Comparison of ENCODE assay signal across 11 mouse cellular contexts in the genomic region with DNA sequence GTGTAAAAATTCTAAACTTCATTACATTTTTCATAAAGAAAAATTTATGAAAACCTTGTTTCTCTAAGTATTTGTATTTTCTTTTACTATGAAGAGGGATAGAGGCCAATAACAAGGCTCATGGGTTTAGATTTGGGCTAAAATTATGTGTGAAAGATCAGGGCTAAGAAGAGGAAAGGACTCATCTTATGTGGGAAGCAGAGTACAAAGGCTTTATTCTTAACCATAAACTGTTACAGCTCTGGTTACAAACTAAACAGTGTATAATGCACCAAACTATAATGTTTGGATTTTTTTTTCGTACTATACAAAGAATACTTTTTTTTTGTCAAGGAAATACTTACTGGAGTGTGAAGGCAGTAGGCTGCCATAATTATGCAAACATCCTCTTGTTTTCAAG. TPM values are rescaled to one million over a fixed set of nuclear protein-coding genes. Genes with fewer than 3 reads are reported as not detected.
DNase-seq lines count a peak whose midpoint lies in the region; ATAC-seq and TF ChIP-seq lines count a peak whose summit lies in the region.
"Had no signal": no experiment of that assay in that cellular context is flagged by ENCODE, and none has a peak within 500 bp of the region (broad histone marks: within the 10 kb centered on the region; RNA-seq: fewer than 3 reads in every experiment).

No protein-coding gene starts in this region.

- no peak for TF ChIP-seq CTCF in liver, embryonic 14.5 days (IDR thresholded peaks at IDR 0.05; ENCODE audit: low read depth)

- H3K4me1 ChIP-seq in heart, embryonic 15.5 days (replicated peaks): peaks cover 20% of the 10 kb centered on the region
- H3K4me1 ChIP-seq in lung, embryonic 15.5 days: peaks cover 26% of the 10 kb centered on the region
- H3K4me1 ChIP-seq in embryonic facial prominence, embryonic 12.5 days: peaks cover 14% of the 10 kb centered on the region
- peaks cover 9 to 12% of the 10 kb centered on the region in 2 experiments for H3K4me1 ChIP-seq in liver, embryonic 14.5 days (replicated peaks; ENCODE audit: control insufficient read depth in 2 of 2, insufficient read depth in 2 of 2, low read length in 1 of 2)

- 0 out of 2 replicates have a peak overlapping the region, but pooled peaks have one; percentile 11 for H3K4me3 ChIP-seq in heart, embryonic 15.5 days
- 0 out of 2 replicates have a peak overlapping the region, but pooled peaks have one; percentile 17 for H3K4me3 ChIP-seq in lung, embryonic 15.5 days
- no peak overlapping the region for H3K4me3 ChIP-seq in embryonic facial prominence, embryonic 12.5 days
- peak overlapping the region; percentile 21 to 62; a peak in 3 of 4 replicates for H3K4me3 ChIP-seq in liver, embryonic 14.5 days (ENCODE audit: insufficient read depth in 1 of 2, low read depth in 2 of 2, low read length in 2 of 2)

- intact Hi-C loops in heart, postnatal 14 days (cut with DNase I): loop anchor here (10.0 kb wide), 1 partner anchor 1829 kb away; the partner anchor contains the start of gene Hist1h4d

- 82% methylated on average over 1 of the region's 1 CpGs for WGBS in heart, embryonic 15.5 days
- 49% methylated on average over 1 of the region's 1 CpGs for WGBS in lung, embryonic 15.5 days
- 56% methylated on average over 1 of the region's 1 CpGs for WGBS in embryonic facial prominence, embryonic 12.5 days
- WGBS in liver, embryonic 14.5 days (ENCODE audit: insufficient replicate concordance): 61% methylated on average over 1 of the region's 1 CpGs

- no peaks in the 10 kb centered on the region for H3K36me3 ChIP-seq in heart, embryonic 15.5 days
- no peaks in the 10 kb centered on the region for H3K36me3 ChIP-seq in lung, embryonic 15.5 days
- no peaks in the 10 kb centered on the region for H3K36me3 ChIP-seq in embryonic facial prominence, embryonic 12.5 days
- no peaks in the 10 kb centered on the region for H3K36me3 ChIP-seq in liver, embryonic 14.5 days (replicated peaks; ENCODE audit: control insufficient read depth, insufficient read depth, low read depth)

- no peak for DNase-seq in heart, postnatal 14 days
- DNase-seq in lung, postnatal 25 days (ENCODE audit: low spot score): no peak
- no peak for DNase-seq in liver, embryonic 14.5 days (ENCODE audit: low read depth in 3 of 3, low spot score in 3 of 3)
- DNase-seq in layer of hippocampus, postnatal 36 days: no peak
- no peak for DNase-seq in thymus, postnatal 14 days
- DNase-seq: cerebellum, adult 9-11 months; gastrocnemius, postnatal 14 days had no signal

- H3K4me2 ChIP-seq in heart, embryonic 15.5 days: peak overlapping the region; percentile 48
- H3K4me2 ChIP-seq in lung, embryonic 15.5 days: peak overlapping the region; percentile 38
- H3K4me2 ChIP-seq in embryonic facial prominence, embryonic 12.5 days (replicated peaks): peak overlapping the region; percentile 37
- peak overlapping the region; percentile 79 for H3K4me2 ChIP-seq in liver, embryonic 14.5 days (ENCODE audit: low read depth)

- H3K9ac ChIP-seq in heart, embryonic 15.5 days: no peak overlapping the region
- no peak overlapping the region for H3K9ac ChIP-seq in lung, embryonic 15.5 days
- no peak overlapping the region for H3K9ac ChIP-seq in embryonic facial prominence, embryonic 12.5 days
- H3K9ac ChIP-seq in liver, embryonic 14.5 days (replicated peaks): peak overlapping the region; percentile 85

- no peak overlapping the region for H3K27ac ChIP-seq in heart, embryonic 15.5 days
- H3K27ac ChIP-seq in lung, embryonic 15.5 days: no peak overlapping the region
- no peak overlapping the region for H3K27ac ChIP-seq in embryonic facial prominence, embryonic 12.5 days
- peak overlapping the region; percentile 99 for H3K27ac ChIP-seq in liver, embryonic 14.5 days

- ATAC-seq in heart, embryonic 15.5 days (replicated peaks; ENCODE audit: insufficient number of reproducible peaks, insufficient read depth, low FRiP score, low read depth): no peak
- ATAC-seq in lung, embryonic 15.5 days (ENCODE audit: borderline replicate concordance, extremely low read depth, low FRiP score, low TSS enrichment): no peak
- ATAC-seq in embryonic facial prominence, embryonic 12.5 days (ENCODE audit: insufficient number of reproducible peaks, insufficient read depth, low FRiP score, low TSS enrichment): no peak
- ATAC-seq in liver, embryonic 14.5 days (ENCODE audit: insufficient read depth): no peak

- TF ChIP-seq EP300 in liver, embryonic 14.5 days (IDR thresholded peaks at IDR 0.05; ENCODE audit: low read depth): no peak

- H3K9me3 ChIP-seq in heart, embryonic 15.5 days (replicated peaks): no peaks in the 10 kb centered on the region
- H3K9me3 ChIP-seq in lung, embryonic 15.5 days: no peaks in the 10 kb centered on the region
- H3K9me3 ChIP-seq in embryonic facial prominence, embryonic 12.5 days: no peaks in the 10 kb centered on the region
- no peaks in the 10 kb centered on the region for H3K9me3 ChIP-seq in liver, embryonic 14.5 days (ENCODE audit: control insufficient read depth, low read length)
- H3K9me3 ChIP-seq: megakaryocyte, embryonic 14.5 days had no signal

- H3K27me3 ChIP-seq in heart, embryonic 15.5 days: no peaks in the 10 kb centered on the region
- H3K27me3 ChIP-seq in lung, embryonic 15.5 days: no peaks in the 10 kb centered on the region
- no peaks in the 10 kb centered on the region for H3K27me3 ChIP-seq in embryonic facial prominence, embryonic 12.5 days
- H3K27me3 ChIP-seq in liver, embryonic 14.5 days (ENCODE audit: control insufficient read depth, insufficient read depth, low read length): no peaks in the 10 kb centered on the region
- H3K27me3 ChIP-seq: megakaryocyte, embryonic 14.5 days had no signal

RNA-seq across cellular contexts. Expression of gene Hist1h2bn, which starts 1.8 kb away (rescaled TPM):
- 2.0 and 3.0 TPM in 2 replicates for polyA plus RNA-seq in heart, embryonic 15.5 days (2015; fragmentation: Nextera tagmentation; extraction: Ambion mirVana)
- total RNA-seq in heart, postnatal 14 days (2021): 10 to 100 TPM; 34.2 to 84.3 TPM
- polyA plus RNA-seq in lung, embryonic 15.5 days (2015; fragmentation: Nextera tagmentation; extraction: Ambion mirVana): 5.5 and 6.1 TPM in 2 replicates
- 4.1 and 4.3 TPM in 2 replicates for polyA plus RNA-seq in embryonic facial prominence, embryonic 12.5 days (2016; fragmentation: Nextera tagmentation; extraction: Ambion mirVana)
- polyA plus RNA-seq in liver, embryonic 14.5 days (2012; rRNA removed): 25.2 and 29.5 TPM in 2 replicates
- polyA plus RNA-seq in liver, embryonic 14.5 days (2014; fragmentation: Nextera tagmentation; extraction: Ambion mirVana): 5.4 and 5.7 TPM in 2 replicates
- 10 to 100 TPM in 1 of 2 experiments, 1 to 10 TPM in 1; 5.4 to 10.8 TPM for total RNA-seq in layer of hippocampus, postnatal 36 days (2021)

RNA-seq across cellular contexts. Expression of gene Hist1h2ak, which starts 2.1 kb away (rescaled TPM):
- polyA plus RNA-seq in heart, embryonic 15.5 days (2015; fragmentation: Nextera tagmentation; extraction: Ambion mirVana): 9.5 and 11.0 TPM in 2 replicates
- total RNA-seq in heart, postnatal 14 days (2021): 10 to 100 TPM; 16.6 to 53.8 TPM
- polyA plus RNA-seq in lung, embryonic 15.5 days (2015; fragmentation: Nextera tagmentation; extraction: Ambion mirVana): 43.1 and 47.1 TPM in 2 replicates
- 37.1 and 46.3 TPM in 2 replicates for polyA plus RNA-seq in embryonic facial prominence, embryonic 12.5 days (2016; fragmentation: Nextera tagmentation; extraction: Ambion mirVana)
- polyA plus RNA-seq in liver, embryonic 14.5 days (2012; rRNA removed): 61.7 and 194 TPM in 2 replicates
- 11.6 and 13.2 TPM in 2 replicates for polyA plus RNA-seq in liver, embryonic 14.5 days (2014; fragmentation: Nextera tagmentation; extraction: Ambion mirVana)
- total RNA-seq in layer of hippocampus, postnatal 36 days (2021): 10 to 100 TPM; 13.2 to 18.7 TPM

RNA-seq across cellular contexts. Expression of gene Hist1h4k, which starts 5.4 kb away (rescaled TPM):
- 1.3 and 3.0 TPM in 2 replicates for polyA plus RNA-seq in heart, embryonic 15.5 days (2015; fragmentation: Nextera tagmentation; extraction: Ambion mirVana)
- 100 to 1,000 TPM; 128 to 321 TPM for total RNA-seq in heart, postnatal 14 days (2021)
- 3.1 and 6.3 TPM in 2 replicates for polyA plus RNA-seq in lung, embryonic 15.5 days (2015; fragmentation: Nextera tagmentation; extraction: Ambion mirVana)
- 4.7 and 8.9 TPM in 2 replicates for polyA plus RNA-seq in embryonic facial prominence, embryonic 12.5 days (2016; fragmentation: Nextera tagmentation; extraction: Ambion mirVana)
- 16.2 and 32.8 TPM in 2 replicates for polyA plus RNA-seq in liver, embryonic 14.5 days (2012; rRNA removed)
- polyA plus RNA-seq in liver, embryonic 14.5 days (2014; fragmentation: Nextera tagmentation; extraction: Ambion mirVana): 2.7 and 5.5 TPM in 2 replicates
- total RNA-seq in layer of hippocampus, postnatal 36 days (2021): 100 to 1,000 TPM; 266 to 292 TPM

RNA-seq across cellular contexts. Expression of gene Hist1h4j, which starts 20.8 kb away (rescaled TPM):
- 0.66 and 0.67 TPM in 2 replicates for polyA plus RNA-seq in heart, embryonic 15.5 days (2015; fragmentation: Nextera tagmentation; extraction: Ambion mirVana)
- 10 to 100 TPM; 13.0 to 25.4 TPM for total RNA-seq in heart, postnatal 14 days (2021)
- 1.8 and 3.1 TPM in 2 replicates for polyA plus RNA-seq in lung, embryonic 15.5 days (2015; fragmentation: Nextera tagmentation; extraction: Ambion mirVana)
- 1.6 and 1.9 TPM in 2 replicates for polyA plus RNA-seq in embryonic facial prominence, embryonic 12.5 days (2016; fragmentation: Nextera tagmentation; extraction: Ambion mirVana)
- 24.0 and 29.5 TPM in 2 replicates for polyA plus RNA-seq in liver, embryonic 14.5 days (2012; rRNA removed)
- 0.52 and 1.1 TPM in 2 replicates for polyA plus RNA-seq in liver, embryonic 14.5 days (2014; fragmentation: Nextera tagmentation; extraction: Ambion mirVana)
- 10 to 100 TPM; 15.7 to 17.9 TPM for total RNA-seq in layer of hippocampus, postnatal 36 days (2021)

RNA-seq across cellular contexts. Expression of gene Hist1h1b, which starts 24.7 kb away (rescaled TPM):
- 8.6 and 10.7 TPM in 2 replicates for polyA plus RNA-seq in heart, embryonic 15.5 days (2015; fragmentation: Nextera tagmentation; extraction: Ambion mirVana)
- 10 to 100 TPM; 33.7 to 72.0 TPM for total RNA-seq in heart, postnatal 14 days (2021)
- polyA plus RNA-seq in lung, embryonic 15.5 days (2015; fragmentation: Nextera tagmentation; extraction: Ambion mirVana): 41.4 and 42.0 TPM in 2 replicates
- polyA plus RNA-seq in embryonic facial prominence, embryonic 12.5 days (2016; fragmentation: Nextera tagmentation; extraction: Ambion mirVana): 35.1 and 35.4 TPM in 2 replicates
- polyA plus RNA-seq in liver, embryonic 14.5 days (2012; rRNA removed): 8.2 and 9.4 TPM in 2 replicates
- polyA plus RNA-seq in liver, embryonic 14.5 days (2014; fragmentation: Nextera tagmentation; extraction: Ambion mirVana): 19.7 and 20.6 TPM in 2 replicates
- 1 to 10 TPM; 6.4 to 8.5 TPM for total RNA-seq in layer of hippocampus, postnatal 36 days (2021)
